Mouse (Mus musculus) CH12.LX (cell line): ENCODE measurements at regions not wholly inside any gene's neighbourhood (a gene's known extent, or its start where the extent isn't known, plus 50 kb on each side); places are given as distances from the start of the nearest gene placed in this dataset.

ENCODE experiments used
- DNase-seq: peaks from one replicate; pipeline ENCODE4 v3.0.0-alpha.2; 2013; ENCODE audit errors: extremely low read depth
- H3K27ac ChIP-seq: 2 replicates; pipeline ENCODE4 v1.5.1; 2012; ENCODE audit warnings: low read depth, mild to moderate bottlenecking, control low read depth, moderate library complexity; ENCODE audit not compliant: insufficient read depth
- H3K27me3 ChIP-seq: replicated peaks from 2 replicates; pipeline ENCODE3; 2012; ENCODE audit warnings: inconsistent platforms
- H3K36me3 ChIP-seq, 2 experiments: replicated peaks in 1 of 2; 2 replicates each; pipeline versions ENCODE3 to v1.6.1; 2012; ENCODE audit warnings: inconsistent platforms in 1 of 2, low read length in 1 of 2, mild to moderate bottlenecking in 1 of 2, mixed read lengths in 1 of 2, moderate library complexity in 1 of 2; ENCODE audit not compliant: control insufficient read depth in 1 of 2, insufficient read depth in 1 of 2
- H3K4me1 ChIP-seq, 2 experiments: 2 replicates each; pipeline ENCODE4 v1.6.1; 2012; ENCODE audit warnings: inconsistent platforms in 1 of 2, moderate library complexity in 1 of 2; ENCODE audit not compliant: insufficient read depth in 2 of 2, control insufficient read depth in 1 of 2
- H3K4me2 ChIP-seq: 2 replicates; pipeline ENCODE4 v1.6.1; 2012; ENCODE audit warnings: low read depth, mild to moderate bottlenecking, control low read depth; ENCODE audit not compliant: poor library complexity, insufficient read depth, severe bottlenecking
- H3K4me3 ChIP-seq, 3 experiments: fragments of 150-350 bp in 1 of 3; sonication (generic) in 1 of 3; replicated peaks in 1 of 3; 2 replicates each; pipeline versions ENCODE3 to v1.5.1; 2011 to 2012; ENCODE audit warnings: low read depth in 2 of 3, low read length in 2 of 3, mild to moderate bottlenecking in 2 of 3, moderate library complexity in 2 of 3, control low read depth in 1 of 3, improper control_type of control experiment in 1 of 3, inconsistent platforms in 1 of 3, mixed read lengths in 1 of 3; ENCODE audit not compliant: poor library complexity in 1 of 3
- H3K79me2 ChIP-seq: replicated peaks from 2 replicates; pipeline ENCODE4 v1.6.1; 2012; ENCODE audit warnings: mild to moderate bottlenecking, moderate library complexity; ENCODE audit not compliant: control insufficient read depth, poor library complexity, insufficient read depth, severe bottlenecking; ENCODE audit errors: extremely low read depth
- H3K9ac ChIP-seq: 2 replicates; pipeline ENCODE4 v1.6.1; 2012; ENCODE audit warnings: low read depth, mild to moderate bottlenecking, control low read depth, moderate library complexity; ENCODE audit not compliant: insufficient read depth
- H3K9me3 ChIP-seq: replicated peaks from 2 replicates; pipeline ENCODE3; 2012; ENCODE audit warnings: low read length, inconsistent platforms, mixed read lengths
- BHLHE40 ChIP-seq: IDR thresholded peaks from 2 replicates; pipeline ENCODE4 v1.6.1; 2011; ENCODE audit warnings: mild to moderate bottlenecking, low read depth, low read length, improper control_type of control experiment
- CHD1 ChIP-seq: IDR thresholded peaks from 2 replicates; pipeline ENCODE4 v1.6.1; 2012; ENCODE audit warnings: low read depth, low read length, improper control_type of control experiment, inconsistent platforms
- ELF1 ChIP-seq: IDR thresholded peaks from 2 replicates; pipeline ENCODE4 v1.6.1; 2014; ENCODE audit warnings: low read depth, mild to moderate bottlenecking, inconsistent platforms, low read length, improper control_type of control experiment
- ETS1 ChIP-seq: conservative IDR thresholded peaks from 2 replicates; pipeline ENCODE4 v1.6.1; 2012; ENCODE audit warnings: low read depth, mild to moderate bottlenecking, inconsistent platforms, low read length, improper control_type of control experiment, moderate library complexity
- GABPA ChIP-seq: IDR thresholded peaks from 2 replicates; pipeline ENCODE4 v1.6.1; 2012; ENCODE audit warnings: low read depth, low read length, improper control_type of control experiment, inconsistent platforms; ENCODE audit not compliant: insufficient replicate concordance
- IRF4 ChIP-seq: IDR thresholded peaks from 2 replicates; pipeline ENCODE4 v1.6.1; 2014; ENCODE audit warnings: low read depth, mild to moderate bottlenecking, inconsistent platforms, low read length, improper control_type of control experiment
- JUN ChIP-seq: IDR thresholded peaks from 2 replicates; pipeline ENCODE4 v1.6.1; 2011; ENCODE audit warnings: low read depth, mild to moderate bottlenecking, low read length, improper control_type of control experiment, moderate library complexity; ENCODE audit not compliant: insufficient read depth
- JUND ChIP-seq: conservative IDR thresholded peaks from 2 replicates; pipeline ENCODE4 v1.6.1; 2011; ENCODE audit warnings: low read depth, low read length, improper control_type of control experiment
- MEF2A ChIP-seq: IDR thresholded peaks from 2 replicates; pipeline ENCODE4 v1.6.1; 2014; ENCODE audit warnings: low read depth, mild to moderate bottlenecking, inconsistent platforms, low read length, improper control_type of control experiment, borderline replicate concordance
- NRF1 ChIP-seq: IDR thresholded peaks from 2 replicates; pipeline ENCODE4 v1.6.1; 2014; ENCODE audit warnings: low read depth, mild to moderate bottlenecking, inconsistent platforms, low read length, improper control_type of control experiment, moderate library complexity
- PAX5 ChIP-seq: IDR thresholded peaks from 2 replicates; pipeline ENCODE4 v1.6.1; 2012; ENCODE audit warnings: low read length, inconsistent platforms, mixed read lengths
- POLR2A ChIP-seq: IDR thresholded peaks from 2 replicates; pipeline ENCODE4 v1.6.1; 2011; ENCODE audit warnings: low read depth, mild to moderate bottlenecking, improper control_type of control experiment, low read length
- RAD21 ChIP-seq: IDR thresholded peaks from 2 replicates; pipeline ENCODE4 v1.6.1; 2011; ENCODE audit warnings: low read depth, mild to moderate bottlenecking, low read length, improper control_type of control experiment, moderate library complexity
- RCOR1 ChIP-seq: conservative IDR thresholded peaks from 2 replicates; pipeline ENCODE4 v1.6.1; 2012; ENCODE audit warnings: low read depth, mild to moderate bottlenecking, inconsistent platforms, low read length, improper control_type of control experiment
- SMC3 ChIP-seq: IDR thresholded peaks from 2 replicates; pipeline ENCODE4 v1.6.1; 2011; ENCODE audit warnings: low read depth, low read length, improper control_type of control experiment
- UBTF ChIP-seq: IDR thresholded peaks from 2 replicates; pipeline ENCODE4 v1.6.1; 2012; ENCODE audit warnings: low read depth, mild to moderate bottlenecking, inconsistent platforms, low read length, improper control_type of control experiment, moderate library complexity
- ZC3H11A ChIP-seq: IDR thresholded peaks from 2 replicates; pipeline ENCODE4 v1.6.1; 2012; ENCODE audit warnings: low read depth, mild to moderate bottlenecking, inconsistent platforms, low read length, improper control_type of control experiment
- ZKSCAN1 ChIP-seq: IDR thresholded peaks from 2 replicates; pipeline ENCODE4 v1.6.1; 2012; ENCODE audit warnings: low read depth, inconsistent platforms, low read length, improper control_type of control experiment, borderline replicate concordance
- ZMIZ1 ChIP-seq: IDR thresholded peaks from 2 replicates; pipeline ENCODE4 v1.6.1; 2012; ENCODE audit warnings: low read depth, mild to moderate bottlenecking, inconsistent platforms, low read length, improper control_type of control experiment
- dilution Hi-C: fragments of 300-500 bp; cut with MboI; formaldehyde crosslinking; loops from 2 replicates; pipeline ENCODE4 v1.14.3; 2020; ENCODE audit warnings: low sequenced_read_pairs; ENCODE audit not compliant: extremely low pct_unique_long_range_greater_than_20kb, extremely low pct_ligation_motif_present
- in situ Hi-C: fragments of 300-500 bp; cut with MboI; formaldehyde crosslinking; loops from 3 replicates; pipeline ENCODE4 v1.14.3; 2019; ENCODE audit warnings: low sequenced_read_pairs, low pct_ligation_motif_present, low pct_unique_long_range_greater_than_20kb, mixed read lengths

GRCm38 (mm10) chr4:105861654-105862037, 72.0 kb downstream of the Gm12728 start:
- Histone ChIP-seq H3K9ac (no peak overlapping the region), H3K27ac (no peak overlapping the region), H3K4me2 (no peak overlapping the region), H3K4me1 (no peaks in the 10 kb centered on the region), H3K4me3 (no peak overlapping the region), H3K36me3 (no peaks in the 10 kb centered on the region)
- dilution Hi-C loops, result no loop called here
- no peak for DNase-seq
- no peak for TF ChIP-seq SMC3
- TF ChIP-seq JUND, result no peak
- TF ChIP-seq ZMIZ1, result no peak
- TF ChIP-seq ETS1, result no peak
- TF ChIP-seq BHLHE40, result no peak
- TF ChIP-seq PAX5, result no peak
- no peak for TF ChIP-seq JUN
- no peak for TF ChIP-seq NRF1
- no peak for TF ChIP-seq ZKSCAN1
- TF ChIP-seq POLR2A, result no peak
- no peak for TF ChIP-seq MEF2A
- TF ChIP-seq ELF1, result no peak
- TF ChIP-seq IRF4, result no peak
- TF ChIP-seq, all 38 proteins: peak for 0
- Histone ChIP-seq H3K79me2 (no peaks in the 10 kb centered on the region), H3K27me3 (peaks cover 4% of the 10 kb centered on the region), H3K9me3 (peaks cover 2% of the 10 kb centered on the region)
- in situ Hi-C loops, result no loop called here

- Histone ChIP-seq H3K79me2 (no peaks in the 10 kb centered on the region), H3K36me3 (no peaks in the 10 kb centered on the region), H3K4me3 (no peak overlapping the region), H3K4me1 (no peaks in the 10 kb centered on the region), H3K4me2 (no peak overlapping the region), H3K9ac (no peak overlapping the region), H3K9me3 (no peaks in the 10 kb centered on the region), H3K27ac (no peak overlapping the region), H3K27me3 (no peaks in the 10 kb centered on the region)
- in situ Hi-C loops, result no loop called here
- TF ChIP-seq UBTF (no peak), ELF1 (no peak), SMC3 (no peak), ZC3H11A (no peak), BHLHE40 (no peak), GABPA (no peak), RAD21 (no peak), MEF2A (no peak), PAX5 (no peak), ETS1 (no peak), CHD1 (no peak), RCOR1 (no peak), IRF4 (no peak)
- no peak for DNase-seq
- dilution Hi-C loops, result no loop called here
These were observed 80.8 kb downstream of the Gm12728 start for GRCm38 (mm10) chr4:105870512-105870911.
